Mouse (Mus musculus): ENCODE results near the gene 1110002E22Rik. TPM values are rescaled to one million over a fixed set of nuclear protein-coding genes. Genes with fewer than 3 reads are reported as not detected.

Gene 1110002E22Rik
- total and polyA plus RNA-seq, 3 experiments, result under 0.01 to 0.03 TPM; not detected in 1

DNA sequence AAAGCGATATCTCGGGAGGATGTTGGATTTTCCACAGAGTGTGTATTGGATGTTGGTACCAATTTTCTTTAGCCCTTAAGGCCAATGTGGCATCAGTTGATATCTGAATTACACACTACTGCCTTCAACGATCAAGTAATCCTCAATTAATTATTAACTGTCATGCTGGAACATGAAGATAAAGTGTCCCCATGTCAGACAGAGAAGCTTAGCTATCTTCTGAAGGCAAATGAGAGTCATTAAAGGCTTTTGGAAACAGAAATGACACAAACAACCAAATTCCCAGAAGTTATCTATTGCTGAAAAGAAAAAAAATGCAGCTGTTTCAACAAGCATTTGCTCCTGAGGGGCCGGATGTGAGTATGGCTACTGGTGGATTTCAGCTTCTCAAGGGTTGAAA is 42.8 kb upstream of the 1110002E22Rik start (continued):
- TF ChIP-seq TCF12 (IDR thresholded peaks at IDR 0.05; ENCODE audit: low read depth, low read length), result peak; percentile 80

DNA sequence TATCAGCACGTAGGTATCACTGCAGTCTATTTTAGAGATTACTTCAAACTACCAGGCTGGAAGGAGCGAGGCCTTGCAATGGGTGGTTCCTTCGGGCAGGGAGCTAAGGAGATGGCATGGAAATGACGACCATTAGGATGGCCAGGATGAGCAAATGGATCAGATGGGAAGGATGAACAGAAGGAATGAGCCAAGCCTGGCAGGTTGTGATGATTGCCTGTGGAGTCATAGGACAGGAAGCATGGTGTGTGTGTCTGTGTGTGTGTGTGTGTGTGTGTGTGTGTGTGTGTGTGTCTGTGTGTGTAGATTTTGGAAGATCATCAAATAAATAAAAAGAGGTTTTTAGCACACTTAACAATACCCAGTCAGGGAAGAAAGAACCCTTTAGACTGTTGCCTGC is 42.2 kb upstream of the 1110002E22Rik start:
- DNase-seq (ENCODE audit: low read depth, low spot score), result no peak
- peaks cover 0 to 7% of the 10 kb centered on the region in 2 experiments; a peak in 2 of 4 replicates for H3K36me3 ChIP-seq (ENCODE audit: control insufficient read depth in 1 of 2, insufficient read depth in 2 of 2, low read length in 2 of 2)
- H3K27me3 ChIP-seq (ENCODE audit: control insufficient read depth in 1 of 2, insufficient read depth in 2 of 2, low read length in 2 of 2), result no peaks in the 10 kb centered on the region
- H3K4me1 ChIP-seq (ENCODE audit: control insufficient read depth in 1 of 2, insufficient read depth in 2 of 2, low read length in 2 of 2), result peaks cover 7 to 9% of the 10 kb centered on the region in 2 experiments; a peak in 3 of 4 replicates
- H3K4me3 ChIP-seq (ENCODE audit: control insufficient read depth in 1 of 2, insufficient read depth in 1 of 2, low read depth in 2 of 2, low read length in 2 of 2), result no peak overlapping the region
- H3K79me2 ChIP-seq (ENCODE audit: control insufficient read depth, insufficient read depth, low read length, poor library complexity), result no peaks in the 10 kb centered on the region
- H3K9me3 ChIP-seq (replicated peaks; ENCODE audit: insufficient read depth, low read length), result no peaks in the 10 kb centered on the region
- TF ChIP-seq SIN3A (IDR thresholded peaks at IDR 0.05; ENCODE audit: low read length) (no peak), MXI1 (IDR thresholded peaks at IDR 0.05; ENCODE audit: low read depth, low read length) (no peak), SMC3 (IDR thresholded peaks at IDR 0.05; ENCODE audit: low read depth, low read length) (no peak), CTCF (IDR thresholded peaks at IDR 0.05 in 2 of 3, conservative IDR thresholded peaks at IDR 0.05 in 1 of 3; ENCODE audit: control insufficient read depth in 1 of 3, insufficient read depth in 1 of 3, low read depth in 2 of 3, low read length in 3 of 3, poor library complexity in 1 of 3, severe bottlenecking in 1 of 3) (no peak), CHD2 (IDR thresholded peaks at IDR 0.05; ENCODE audit: low read length) (no peak), ELF1 (IDR thresholded peaks at IDR 0.05; ENCODE audit: low read depth, low read length) (no peak), POLR2AphosphoS5 (IDR thresholded peaks at IDR 0.05; ENCODE audit: borderline replicate concordance, low read depth, low read length) (no peak), ZNF384 (IDR thresholded peaks at IDR 0.05; ENCODE audit: low read depth, low read length) (no peak), GABPA (IDR thresholded peaks at IDR 0.05; ENCODE audit: low read depth, low read length) (no peak)
- H3K9ac ChIP-seq (ENCODE audit: control insufficient read depth, low read depth, low read length, poor library complexity, severe bottlenecking), result no peak overlapping the region
- H3K27ac ChIP-seq (ENCODE audit: control insufficient read depth, low read depth, low read length), result no peak overlapping the region

DNA sequence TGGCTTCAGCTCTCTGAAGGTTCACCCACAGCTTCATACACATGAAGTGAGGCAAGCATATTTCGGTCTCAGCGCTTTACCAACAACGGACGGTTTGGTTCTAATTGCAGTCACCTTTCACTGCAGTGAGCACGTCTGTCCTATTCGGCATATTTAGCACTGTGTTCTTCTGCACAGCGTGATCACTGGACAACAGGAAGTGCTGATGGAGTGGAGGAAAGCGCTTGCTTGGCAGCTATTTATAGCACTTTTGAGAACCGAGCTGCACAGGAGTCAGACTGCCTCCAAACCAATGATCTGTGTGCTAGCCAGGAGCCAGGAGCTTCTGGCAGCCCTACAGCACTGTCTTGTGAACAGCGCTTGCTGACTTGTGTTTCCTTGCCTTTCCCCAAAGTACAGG is 38.6 kb upstream of the 1110002E22Rik start:
- Histone ChIP-seq H3K9ac (ENCODE audit: control insufficient read depth, low read depth, low read length, poor library complexity, severe bottlenecking) (no peak overlapping the region), H3K4me3 (ENCODE audit: control insufficient read depth in 1 of 2, insufficient read depth in 1 of 2, low read depth in 2 of 2, low read length in 2 of 2) (no peak overlapping the region), H3K27ac (ENCODE audit: control insufficient read depth, low read depth, low read length) (no peak overlapping the region), H3K9me3 (replicated peaks; ENCODE audit: insufficient read depth, low read length) (no peaks in the 10 kb centered on the region), H3K79me2 (ENCODE audit: control insufficient read depth, insufficient read depth, low read length, poor library complexity) (no peaks in the 10 kb centered on the region), H3K36me3 (ENCODE audit: control insufficient read depth in 1 of 2, insufficient read depth in 2 of 2, low read length in 2 of 2) (peaks cover 0 to 9% of the 10 kb centered on the region in 2 experiments; a peak in 2 of 4 replicates), H3K4me1 (ENCODE audit: control insufficient read depth in 1 of 2, insufficient read depth in 2 of 2, low read length in 2 of 2) (peaks cover 12 to 15% of the 10 kb centered on the region in 2 experiments), H3K27me3 (ENCODE audit: control insufficient read depth in 1 of 2, insufficient read depth in 2 of 2, low read length in 2 of 2) (no peaks in the 10 kb centered on the region)
- TF ChIP-seq ZMIZ1 (IDR thresholded peaks at IDR 0.05; ENCODE audit: low read depth, low read length), result no peak
- TF ChIP-seq CHD1 (IDR thresholded peaks at IDR 0.05; ENCODE audit: low read depth, low read length), result no peak
- no peak for TF ChIP-seq ZC3H11A (IDR thresholded peaks at IDR 0.05; ENCODE audit: low read depth, low read length)
- no peak for TF ChIP-seq RCOR1 (IDR thresholded peaks at IDR 0.05; ENCODE audit: low read depth, low read length)
- TF ChIP-seq E2F4 (IDR thresholded peaks at IDR 0.05; ENCODE audit: borderline replicate concordance, low read depth, low read length), result no peak
- no peak for TF ChIP-seq TCF12 (IDR thresholded peaks at IDR 0.05; ENCODE audit: low read depth, low read length)
- TF ChIP-seq MXI1 (IDR thresholded peaks at IDR 0.05; ENCODE audit: low read depth, low read length), result no peak
- TF ChIP-seq GABPA (IDR thresholded peaks at IDR 0.05; ENCODE audit: low read depth, low read length), result no peak
- TF ChIP-seq KAT2A (conservative IDR thresholded peaks at IDR 0.05; ENCODE audit: low read depth, low read length), result no peak
- TF ChIP-seq NRF1 (IDR thresholded peaks at IDR 0.05; ENCODE audit: insufficient read depth, low read depth, low read length, poor library complexity, severe bottlenecking), result no peak
- no peak for TF ChIP-seq MYB (IDR thresholded peaks at IDR 0.05; ENCODE audit: low read depth, low read length)
- no peak for DNase-seq (ENCODE audit: low read depth, low spot score)

Data from MEL (cell line).